Mouse (Mus musculus): ENCODE results near the gene Mcu. TPM values are rescaled to one million over a fixed set of nuclear protein-coding genes. Genes with fewer than 3 reads are reported as not detected.

Gene Mcu
- total and polyA plus RNA-seq, 3 experiments: 4.9 to 5.7 (median 5.3) TPM

GRCm38 (mm10) chr10:59656799-59657198, 40.3 kb upstream of the Mcu start (continued):
- no peak for TF ChIP-seq TBP (conservative IDR thresholded peaks at IDR 0.05; ENCODE audit: low read depth, low read length)

GRCm38 (mm10) chr10:59646821-59647378, 30.4 kb upstream of the Mcu start:
- Histone ChIP-seq H3K9ac (ENCODE audit: insufficient read depth, low read depth) (no peak overlapping the region), H3K9me3 (replicated peaks; ENCODE audit: low read length) (peaks cover 11% of the 10 kb centered on the region), H3K36me3 (replicated peaks in 1 of 2; ENCODE audit: control insufficient read depth in 1 of 2, insufficient read depth in 1 of 2, low read length in 1 of 2) (peaks cover 0 to 13% of the 10 kb centered on the region in 2 experiments), H3K4me3 (replicated peaks in 1 of 3; ENCODE audit: low read depth in 2 of 3, low read length in 2 of 3, poor library complexity in 1 of 3) (no peak overlapping the region), H3K79me2 (replicated peaks; ENCODE audit: control insufficient read depth, extremely low read depth, insufficient read depth, poor library complexity, severe bottlenecking) (no peaks in the 10 kb centered on the region), H3K4me2 (ENCODE audit: insufficient read depth, low read depth, poor library complexity, severe bottlenecking) (no peak overlapping the region), H3K27me3 (replicated peaks) (no peaks in the 10 kb centered on the region), H3K4me1 (ENCODE audit: control insufficient read depth in 1 of 2, insufficient read depth in 2 of 2) (peaks cover 0 to 18% of the 10 kb centered on the region in 2 experiments; a peak in 2 of 4 replicates), H3K27ac (ENCODE audit: insufficient read depth, low read depth) (no peak overlapping the region)
- TF ChIP-seq POLR2AphosphoS2 (IDR thresholded peaks at IDR 0.05; ENCODE audit: low read depth, low read length) (no peak), MAFK (IDR thresholded peaks at IDR 0.05; ENCODE audit: insufficient replicate concordance, low read length) (peak; percentile 93), TBP (conservative IDR thresholded peaks at IDR 0.05; ENCODE audit: low read depth, low read length) (no peak)
- dilution Hi-C loops (cut with MboI; ENCODE audit: extremely low pct_ligation_motif_present, extremely low pct_unique_long_range_greater_than_20kb, low sequenced_read_pairs): no loop called here
- DNase-seq (ENCODE audit: extremely low read depth): no peak
- in situ Hi-C loops (cut with MboI; ENCODE audit: low pct_ligation_motif_present, low pct_unique_long_range_greater_than_20kb, low sequenced_read_pairs): no loop called here

- H3K4me2 ChIP-seq (ENCODE audit: insufficient read depth, low read depth, poor library complexity, severe bottlenecking): no peak overlapping the region
- no peak overlapping the region for H3K4me3 ChIP-seq (replicated peaks in 1 of 3; ENCODE audit: low read depth in 2 of 3, low read length in 2 of 3, poor library complexity in 1 of 3)
- peaks cover 0 to 25% of the 10 kb centered on the region in 2 experiments for H3K36me3 ChIP-seq (replicated peaks in 1 of 2; ENCODE audit: control insufficient read depth in 1 of 2, insufficient read depth in 1 of 2, low read length in 1 of 2)
- no peak overlapping the region for H3K9ac ChIP-seq (ENCODE audit: insufficient read depth, low read depth)
- no peak overlapping the region for H3K27ac ChIP-seq (ENCODE audit: insufficient read depth, low read depth)
- dilution Hi-C loops (cut with MboI; ENCODE audit: extremely low pct_ligation_motif_present, extremely low pct_unique_long_range_greater_than_20kb, low sequenced_read_pairs) (no loop called here), in situ Hi-C loops (cut with MboI; ENCODE audit: low pct_ligation_motif_present, low pct_unique_long_range_greater_than_20kb, low sequenced_read_pairs) (no loop called here)
- no peak for DNase-seq (ENCODE audit: extremely low read depth)
- TF ChIP-seq USF2 (conservative IDR thresholded peaks at IDR 0.05; ENCODE audit: low read depth, low read length) (no peak), JUND (conservative IDR thresholded peaks at IDR 0.05; ENCODE audit: low read depth, low read length) (no peak), MXI1 (IDR thresholded peaks at IDR 0.05; ENCODE audit: low read depth, low read length) (no peak), HCFC1 (IDR thresholded peaks at IDR 0.05; ENCODE audit: low read depth, low read length) (no peak), ZNF384 (IDR thresholded peaks at IDR 0.05; ENCODE audit: low read depth, low read length) (no peak), POLR2AphosphoS2 (IDR thresholded peaks at IDR 0.05; ENCODE audit: low read depth, low read length) (no peak)
- H3K27me3 ChIP-seq (replicated peaks): no peaks in the 10 kb centered on the region
- no peaks in the 10 kb centered on the region for H3K79me2 ChIP-seq (replicated peaks; ENCODE audit: control insufficient read depth, extremely low read depth, insufficient read depth, poor library complexity, severe bottlenecking)
- peaks cover 0 to 18% of the 10 kb centered on the region in 2 experiments; a peak in 2 of 4 replicates for H3K4me1 ChIP-seq (ENCODE audit: control insufficient read depth in 1 of 2, insufficient read depth in 2 of 2)
- peaks cover 9% of the 10 kb centered on the region for H3K9me3 ChIP-seq (replicated peaks; ENCODE audit: low read length)
These were observed 28.7 kb upstream of the Mcu start for GRCm38 (mm10) chr10:59645153-59645552.

GRCm38 (mm10) chr10:59644710-59645109, 28.2 kb upstream of the Mcu start:
- no peak overlapping the region for H3K27ac ChIP-seq (ENCODE audit: insufficient read depth, low read depth)
- dilution Hi-C loops (cut with MboI; ENCODE audit: extremely low pct_ligation_motif_present, extremely low pct_unique_long_range_greater_than_20kb, low sequenced_read_pairs): no loop called here

More at GRCm38 (mm10) chr10:59644710-59645109, 28.2 kb upstream of the Mcu start:
- Histone ChIP-seq H3K36me3 (replicated peaks in 1 of 2; ENCODE audit: control insufficient read depth in 1 of 2, insufficient read depth in 1 of 2, low read length in 1 of 2) (peaks cover 1 to 29% of the 10 kb centered on the region in 2 experiments), H3K27me3 (replicated peaks) (no peaks in the 10 kb centered on the region), H3K9ac (ENCODE audit: insufficient read depth, low read depth) (no peak overlapping the region), H3K9me3 (replicated peaks; ENCODE audit: low read length) (peaks cover 8% of the 10 kb centered on the region), H3K4me1 (ENCODE audit: control insufficient read depth in 1 of 2, insufficient read depth in 2 of 2) (peaks cover 0 to 18% of the 10 kb centered on the region in 2 experiments; a peak in 2 of 4 replicates), H3K4me3 (replicated peaks in 1 of 3; ENCODE audit: low read depth in 2 of 3, low read length in 2 of 3, poor library complexity in 1 of 3) (no peak overlapping the region), H3K79me2 (replicated peaks; ENCODE audit: control insufficient read depth, extremely low read depth, insufficient read depth, poor library complexity, severe bottlenecking) (no peaks in the 10 kb centered on the region), H3K4me2 (ENCODE audit: insufficient read depth, low read depth, poor library complexity, severe bottlenecking) (no peak overlapping the region)
- in situ Hi-C loops (cut with MboI; ENCODE audit: low pct_ligation_motif_present, low pct_unique_long_range_greater_than_20kb, low sequenced_read_pairs): no loop called here
- TF ChIP-seq NRF1 (IDR thresholded peaks at IDR 0.05; ENCODE audit: low read depth, low read length) (no peak), GABPA (IDR thresholded peaks at IDR 0.05; ENCODE audit: insufficient replicate concordance, low read depth, low read length) (no peak), TBP (conservative IDR thresholded peaks at IDR 0.05; ENCODE audit: low read depth, low read length) (no peak), POLR2AphosphoS2 (IDR thresholded peaks at IDR 0.05; ENCODE audit: low read depth, low read length) (no peak), POLR2A (IDR thresholded peaks at IDR 0.05; ENCODE audit: low read depth, low read length) (no peak), ELF1 (IDR thresholded peaks at IDR 0.05; ENCODE audit: low read depth, low read length) (no peak), USF2 (conservative IDR thresholded peaks at IDR 0.05; ENCODE audit: low read depth, low read length) (no peak), MAFK (IDR thresholded peaks at IDR 0.05; ENCODE audit: insufficient replicate concordance, low read length) (no peak), JUN (IDR thresholded peaks at IDR 0.05; ENCODE audit: insufficient read depth, low read depth, low read length) (no peak), JUND (conservative IDR thresholded peaks at IDR 0.05; ENCODE audit: low read depth, low read length) (no peak), USF1 (IDR thresholded peaks at IDR 0.05; ENCODE audit: low read depth, low read length) (no peak), ETS1 (conservative IDR thresholded peaks at IDR 0.05; ENCODE audit: low read depth, low read length) (no peak)
- DNase-seq (ENCODE audit: extremely low read depth): no peak
